Mouse (Mus musculus): ENCODE results near the gene Tex10.
"Not testable (repeated sequence)": the region's sequence is repeated elsewhere in the genome, so short reads cannot be mapped to it uniquely, and the experiment has no call there.

The Tex10 gene

GRCm38 (mm10) chr4:48472792-48473650, at the start of gene Tex10:
Gene Tex10, minus strand, starts transcription at chr4:48473459.
- peak; percentile 86 to 92 for DNase-seq

DNA sequence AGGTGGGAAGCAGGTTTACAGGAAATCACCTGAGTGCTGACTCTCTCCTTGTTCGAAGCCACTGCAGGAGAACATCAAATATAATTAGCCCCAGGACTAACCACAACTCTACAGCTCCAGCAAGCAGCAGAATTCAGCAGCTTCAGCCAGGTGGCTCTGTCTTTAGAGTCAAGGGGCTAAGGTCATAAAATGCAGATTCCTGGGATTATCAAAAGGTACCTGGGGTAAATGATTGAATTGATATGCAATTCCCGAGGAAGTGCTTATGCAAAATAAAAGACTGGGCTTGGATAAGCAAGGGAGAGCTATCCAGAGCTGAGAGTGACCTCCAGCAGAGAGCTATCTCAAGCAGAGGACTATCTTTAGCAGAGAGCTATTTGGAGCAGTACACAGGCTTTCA, 37.6 kb upstream of the Tex10 start:
- no peak for DNase-seq

DNA sequence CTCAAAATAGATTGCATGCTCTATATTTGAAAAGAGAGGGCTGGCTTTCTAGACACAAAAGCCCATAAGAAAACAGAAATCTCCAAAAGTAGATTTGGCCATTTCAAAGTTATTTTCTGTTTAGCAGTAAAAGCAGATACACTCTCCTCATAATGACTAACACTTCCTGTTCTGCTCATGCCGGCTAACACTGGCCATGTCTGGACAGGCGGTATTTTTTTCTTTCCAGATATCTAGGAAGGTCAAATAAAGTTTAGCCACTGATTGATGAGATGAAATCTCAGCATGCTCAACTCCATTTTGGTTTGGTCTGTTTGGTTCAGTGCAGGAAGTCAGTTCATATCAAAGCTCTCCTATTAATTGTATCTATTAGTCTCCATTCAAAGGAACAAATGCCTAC, 19.3 kb upstream of the Tex10 start:
- no peak for DNase-seq

- no peak for DNase-seq
These were observed 18.1 kb upstream of the Tex10 start for GRCm38 (mm10) chr4:48491290-48491743.

GRCm38 (mm10) chr4:48488916-48489315, 15.7 kb upstream of the Tex10 start:
- no peak for DNase-seq

GRCm38 (mm10) chr4:48481287-48481686, 8.0 kb upstream of the Tex10 start:
- DNase-seq, result no peak

- no peak for DNase-seq
These were observed 372 bp upstream of the Tex10 start for GRCm38 (mm10) chr4:48473651-48474011.

- DNase-seq, result peak; percentile 11 to 16
These were observed 1.0 kb downstream of the Tex10 start for GRCm38 (mm10) chr4:48472052-48472791.

DNA sequence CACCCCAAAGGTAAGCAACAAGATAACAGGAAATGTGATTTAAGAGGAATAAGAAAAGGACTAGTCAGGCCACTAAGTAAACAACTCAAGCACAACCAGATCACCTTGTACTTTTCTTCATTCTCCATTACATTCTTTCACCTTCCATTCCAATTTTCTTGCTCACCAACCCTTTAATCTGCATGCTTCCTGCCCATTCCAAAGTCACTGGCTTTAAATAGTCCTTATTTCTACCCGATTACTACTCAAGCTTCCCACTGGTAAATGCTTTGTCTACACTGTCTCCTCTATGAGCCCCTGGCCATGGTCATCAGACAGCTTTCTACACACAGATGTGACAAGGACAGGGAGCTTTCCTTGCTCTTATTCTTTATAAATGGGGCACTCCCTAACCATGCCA, 2.3 kb downstream of the Tex10 start:
- no peak for DNase-seq

DNA sequence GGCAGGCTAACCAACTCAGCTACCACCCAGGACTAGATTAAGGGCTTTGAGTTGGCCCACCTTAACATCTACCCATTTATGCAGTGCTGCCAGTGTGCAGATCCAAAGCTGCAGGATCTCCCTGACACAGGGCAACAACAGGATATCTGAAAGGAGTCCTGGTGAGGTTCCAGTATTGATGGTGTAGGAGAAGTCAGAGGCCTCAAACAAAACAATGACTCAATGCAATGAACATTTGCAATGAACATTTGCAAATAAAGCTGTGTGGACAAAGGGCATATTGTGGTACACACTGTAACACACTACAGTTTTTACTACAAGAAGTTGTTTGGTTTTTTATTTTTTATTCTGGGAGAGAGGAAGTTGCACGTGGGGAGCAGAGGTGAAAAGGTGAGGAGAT, 12.2 kb downstream of the Tex10 start:
- DNase-seq, result no peak

DNA sequence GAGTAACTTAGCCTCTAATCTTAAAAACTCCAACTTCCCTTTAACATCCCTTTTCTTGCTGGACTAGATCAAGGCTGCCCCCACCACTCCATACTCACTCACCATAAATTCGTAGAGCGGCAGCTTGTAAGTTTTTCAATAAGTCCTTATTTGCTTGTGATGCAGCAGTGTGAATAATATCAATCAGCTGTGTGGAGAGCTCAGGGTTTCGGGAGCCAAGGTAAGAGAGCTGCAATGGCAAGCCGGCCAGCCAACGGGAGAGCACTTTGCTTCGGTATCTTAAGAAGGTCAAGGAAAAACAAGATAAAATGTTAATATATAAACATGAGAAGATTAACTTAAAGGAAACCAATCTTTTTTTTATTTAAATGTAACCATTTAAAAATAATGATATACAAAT, 14.8 kb downstream of the Tex10 start:
- DNase-seq, result no peak

DNA sequence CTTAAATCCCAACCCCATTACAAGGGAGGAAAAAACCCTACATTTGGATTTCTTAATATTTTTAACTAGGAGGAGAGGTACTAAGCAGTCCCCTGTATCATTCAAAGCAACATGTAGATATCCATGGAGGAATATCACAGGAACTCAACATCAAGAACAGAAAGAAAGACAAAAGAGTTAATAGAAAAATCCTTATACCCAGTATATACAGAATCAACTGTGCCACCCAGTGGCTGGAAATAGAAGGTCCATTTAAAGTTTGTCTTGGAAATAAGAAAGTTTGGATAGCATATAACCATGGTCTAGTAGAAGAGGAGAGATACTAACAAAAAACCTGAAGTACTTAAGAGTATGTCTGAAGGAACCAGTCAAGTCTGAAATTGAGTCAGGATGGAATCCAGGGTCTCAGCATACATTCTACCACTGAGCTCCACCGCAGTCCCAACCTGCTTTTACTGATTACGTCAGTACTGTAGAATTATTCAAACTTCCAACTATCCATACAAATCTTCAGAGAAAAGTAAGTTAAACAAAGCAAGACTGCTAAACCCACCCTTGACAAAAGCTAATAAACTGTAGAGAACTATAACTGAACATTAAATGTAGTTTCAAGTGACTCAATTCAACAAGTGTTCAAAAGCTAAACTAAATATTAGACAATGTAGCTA, 19.0 kb downstream of the Tex10 start:
- DNase-seq, result no peak

DNA sequence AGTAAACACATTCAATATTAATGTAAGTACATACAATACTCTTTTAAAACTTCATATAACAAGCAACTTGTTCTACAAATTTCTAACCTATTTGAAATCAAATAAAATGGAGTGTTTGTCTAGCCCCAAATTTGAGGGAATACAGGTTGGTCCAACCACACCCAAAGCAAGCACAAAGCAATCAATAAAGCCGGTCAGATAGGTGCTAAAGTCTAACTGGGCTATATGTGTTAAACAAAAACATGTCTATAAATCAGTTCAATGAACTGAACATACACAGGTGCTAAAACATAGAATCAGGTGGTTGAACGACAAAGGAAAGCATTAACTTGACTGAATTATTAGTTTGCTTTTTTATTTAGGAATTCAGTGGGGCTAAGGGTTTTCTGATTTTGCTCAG, 45.2 kb downstream of the Tex10 start:
- DNase-seq, result no peak

DNA sequence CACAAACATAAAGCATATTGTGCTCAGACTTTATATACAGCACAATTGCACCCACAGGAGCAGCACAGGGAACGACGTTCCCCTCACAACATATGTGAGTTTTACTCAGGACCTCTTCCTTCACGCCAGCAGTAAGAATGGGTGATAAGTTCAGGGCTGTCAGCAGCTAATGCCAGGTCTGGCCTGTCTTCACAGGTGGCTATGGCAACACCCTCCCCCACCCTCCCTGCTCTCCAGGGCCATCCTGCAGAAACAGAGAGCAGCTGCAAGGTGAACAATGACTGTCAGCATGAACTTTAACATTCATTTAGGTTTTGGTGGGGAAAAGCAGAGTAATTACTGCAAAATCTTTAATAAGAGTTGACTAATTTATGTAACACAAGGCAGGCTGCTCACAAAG, 45.8 kb downstream of the Tex10 start:
- no peak for DNase-seq

- DNase-seq, result no peak
These were observed 49.5 kb downstream of the Tex10 start for GRCm38 (mm10) chr4:48423738-48424137.

- no peak for DNase-seq
These were observed 50.6 kb downstream of the Tex10 start for GRCm38 (mm10) chr4:48422633-48423032.

GRCm38 (mm10) chr4:48418831-48419468, 54.3 kb downstream of the Tex10 start:
- DNase-seq, result no peak

- DNase-seq, result peak in 1 of 2 experiments; percentile 37
These were observed 57.4 kb downstream of the Tex10 start for GRCm38 (mm10) chr4:48415838-48416335.

GRCm38 (mm10) chr4:48413473-48413872, 59.8 kb downstream of the Tex10 start:
- DNase-seq, result no peak

- peak; percentile 54 to 71 for DNase-seq
These were observed 65.8 kb downstream of the Tex10 start for GRCm38 (mm10) chr4:48407350-48408039.

- DNase-seq, result not testable (repeated sequence)
These were observed 67.4 kb downstream of the Tex10 start for GRCm38 (mm10) chr4:48405724-48406491.

Measured in cerebellum, postnatal 25 days (tissue).